Mouse (Mus musculus) myocyte (in vitro differentiated cells): ENCODE measurements at regions not wholly inside any gene's neighbourhood (a gene's known extent, or its start where the extent isn't known, plus 50 kb on each side); places are given as distances from the start of the nearest gene placed in this dataset.

Experiments
- CEBPB ChIP-seq: IDR thresholded peaks from 2 replicates; pipeline ENCODE4 v1.6.1; 2011; ENCODE audit warnings: mild to moderate bottlenecking, moderate library complexity; ENCODE audit not compliant: poor library complexity, insufficient read depth, severe bottlenecking
- MYOD1 ChIP-seq, 3 experiments: IDR thresholded peaks; one replicate each; pipeline ENCODE4 v1.6.1; 2011; ENCODE audit warnings: control low read depth in 2 of 3, low read depth in 2 of 3, mild to moderate bottlenecking in 2 of 3, moderate library complexity in 1 of 3; ENCODE audit not compliant: insufficient read length in 2 of 3, control insufficient read depth in 1 of 3
- POLR2A ChIP-seq: IDR thresholded peaks from one replicate; pipeline ENCODE4 v1.6.1; 2011; ENCODE audit warnings: low read depth, mild to moderate bottlenecking, control low read depth, moderate library complexity; ENCODE audit not compliant: insufficient read length
- REST ChIP-seq: IDR thresholded peaks from one replicate; pipeline ENCODE4 v1.6.1; 2011; ENCODE audit warnings: mild to moderate bottlenecking, control low read depth, moderate library complexity; ENCODE audit not compliant: insufficient read depth, insufficient read length
- TCF12 ChIP-seq: IDR thresholded peaks from one replicate; pipeline ENCODE4 v1.6.1; 2011; ENCODE audit warnings: mild to moderate bottlenecking, control low read depth; ENCODE audit not compliant: poor library complexity, insufficient read depth, severe bottlenecking

- TF ChIP-seq POLR2A (no peak), CEBPB (no peak), REST (no peak), TCF12 (no peak), MYOD1 (IDR thresholded peaks at IDR 0.05; ENCODE audit: control insufficient read depth in 1 of 3, insufficient read length in 2 of 3, low read depth in 2 of 3) (no peak)
Measured at GRCm38 (mm10) chr13:99099794-99100429, 84.7 kb upstream of the Zfp366 start.
